Mouse (Mus musculus) C2C12 (cell line): ENCODE measurements around the gene Amtn. TPM values are rescaled to one million over a fixed set of nuclear protein-coding genes. Genes with fewer than 3 reads are reported as not detected.
"Not testable (repeated sequence)": the region's sequence is repeated elsewhere in the genome, so short reads cannot be mapped to it uniquely, and the experiment has no call there.

Source experiments
- H3K27me3 ChIP-seq: one replicate; pipeline ENCODE4 v1.6.1; 2011; ENCODE audit not compliant: control insufficient read depth, insufficient read depth, insufficient read length
- H3K36me3 ChIP-seq: one replicate; pipeline ENCODE4 v1.6.1; 2011; ENCODE audit not compliant: control insufficient read depth, insufficient read depth
- H3K4me3 ChIP-seq: one replicate; pipeline ENCODE4 v1.5.1; 2011; ENCODE audit warnings: mild to moderate bottlenecking, control low read depth; ENCODE audit not compliant: poor library complexity, insufficient read depth, severe bottlenecking
- H3K79me2 ChIP-seq: one replicate; pipeline ENCODE4 v1.6.1; 2011; ENCODE audit not compliant: control insufficient read depth, insufficient read depth
- H3K79me3 ChIP-seq: one replicate; pipeline ENCODE4 v1.6.1; 2011; ENCODE audit warnings: low read depth, control low read depth
- H3ac ChIP-seq: one replicate; pipeline ENCODE3; 2011; ENCODE audit warnings: low read depth; ENCODE audit not compliant: control insufficient read depth, insufficient read length
- CEBPB ChIP-seq: IDR thresholded peaks from one replicate; pipeline ENCODE4 v1.6.1; 2011; ENCODE audit warnings: low read depth, mild to moderate bottlenecking, control low read depth, moderate library complexity
- CTCF ChIP-seq: IDR thresholded peaks from one replicate; pipeline ENCODE4 v1.5.1; 2011; ENCODE audit not compliant: control insufficient read depth, insufficient read depth, insufficient read length
- FOSL1 ChIP-seq: IDR thresholded peaks from one replicate; pipeline ENCODE4 v1.8.0; 2011; ENCODE audit warnings: mild to moderate bottlenecking, low read length; ENCODE audit not compliant: poor library complexity, insufficient read depth, severe bottlenecking
- MAX ChIP-seq: IDR thresholded peaks from one replicate; pipeline ENCODE4 v1.6.1; 2011; ENCODE audit warnings: mild to moderate bottlenecking, control low read depth
- MYOD1 ChIP-seq: IDR thresholded peaks from one replicate; pipeline ENCODE4 v1.6.1; 2011; ENCODE audit warnings: low read depth; ENCODE audit not compliant: control insufficient read depth, insufficient read length
- MYOG ChIP-seq: IDR thresholded peaks from one replicate; pipeline ENCODE4 v1.6.1; 2011; ENCODE audit not compliant: control insufficient read depth, insufficient read length; ENCODE audit errors: extremely low read depth
- USF1 ChIP-seq: IDR thresholded peaks from one replicate; pipeline ENCODE4 v1.6.1; 2011; ENCODE audit warnings: low read depth, mild to moderate bottlenecking, control low read depth, moderate library complexity
- long read RNA-seq, 2 experiments: library from polyadenylated mRNA; unstranded; transcript quantifications; one replicate each; pipeline ENCODE4 v2.0.0; 2019 to 2020
- polyA plus RNA-seq: library from polyadenylated mRNA; unstranded; fragments of >200 nt; fragmentation: generic; extraction: Trizol; gene quantifications from one replicate; pipeline ENCODE4 v1.2.1, GENCODE M21; 2012; ENCODE audit warnings: missing spikeins

Amtn gene
- polyA plus RNA-seq = not detected
- long read RNA-seq, experiment 1 = 0 reads
- long read RNA-seq, experiment 2 = 0 reads

DNA sequence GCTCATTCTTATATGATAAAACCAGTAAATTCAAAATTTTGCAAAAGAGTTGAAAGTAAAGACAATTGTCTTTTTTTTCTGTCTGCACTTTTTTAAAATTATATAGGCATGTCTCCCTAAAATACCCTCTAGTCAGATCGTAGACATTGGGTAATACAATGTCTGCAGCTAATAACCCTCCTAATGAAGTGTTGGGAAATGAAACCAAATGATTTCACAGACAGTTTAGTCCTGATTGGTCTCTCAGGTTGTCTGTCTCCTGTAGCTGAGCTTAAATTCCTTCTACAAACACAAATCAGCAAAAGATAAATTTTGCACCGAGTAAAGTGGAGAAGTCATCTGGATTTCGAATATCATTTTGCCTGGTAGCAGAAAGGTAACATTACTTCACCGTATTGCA lies at the start of gene Amtn:
Gene Amtn, plus strand, starts transcription at position 301 of the 400 bp plus-strand sequence.
- H3K36me3 ChIP-seq = no peaks in the 10 kb centered on the region
- H3K79me2 ChIP-seq = no peaks in the 10 kb centered on the region
- no peak within 1 kb of the TSS for H3ac ChIP-seq
- no peaks in the 10 kb centered on the region for H3K79me3 ChIP-seq
- no peak within 1 kb of the TSS for H3K4me3 ChIP-seq
- no peaks in the 10 kb centered on the region for H3K27me3 ChIP-seq
- TF ChIP-seq FOSL1 (no peak), CTCF (no peak), MYOG (no peak), USF1 (no peak), MYOD1 (no peak), CEBPB (no peak), MAX (no peak)

DNA sequence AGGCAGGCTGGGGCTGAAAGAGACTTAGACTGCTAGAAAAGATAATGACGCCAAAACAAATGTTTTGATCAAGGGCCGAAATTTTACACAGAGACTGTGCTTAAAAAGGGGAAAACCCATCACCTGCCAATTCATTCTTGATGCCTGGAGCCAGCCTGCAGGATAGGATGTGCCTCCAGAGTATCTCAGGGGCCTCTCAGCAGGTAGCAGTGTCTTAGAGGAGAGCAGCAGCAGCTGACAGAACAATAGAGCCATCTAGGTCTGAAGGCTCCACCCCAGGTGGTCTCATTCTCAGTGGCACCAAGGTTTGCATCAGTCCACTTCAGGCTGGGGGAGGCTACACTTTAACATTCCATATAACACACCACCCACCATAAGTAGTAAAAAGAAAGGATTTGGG lies 27.4 kb upstream of the Amtn start:
- H3ac ChIP-seq, H3K79me2 ChIP-seq, H3K27me3 ChIP-seq, H3K79me3 ChIP-seq, H3K4me3 ChIP-seq, H3K36me3 ChIP-seq: not testable (repeated sequence)

DNA sequence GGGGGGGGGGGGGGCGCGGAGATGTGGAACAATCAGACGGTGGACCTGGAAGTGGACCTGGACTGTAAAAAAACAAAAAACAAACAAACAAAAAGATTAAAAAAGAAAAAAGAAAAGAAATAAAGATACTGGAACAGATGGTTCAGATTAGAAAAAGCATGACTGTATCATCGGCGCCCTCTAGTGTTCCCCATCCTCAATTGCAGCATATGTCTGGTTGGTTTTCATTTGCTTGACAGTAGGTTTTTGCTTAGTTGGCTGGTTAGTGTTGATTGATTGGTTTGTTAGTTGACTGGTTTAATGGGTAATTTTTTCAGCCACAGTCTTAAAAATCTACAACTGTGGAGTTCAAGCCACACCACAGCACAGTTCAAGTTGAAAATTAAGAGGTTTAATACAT lies 11.1 kb upstream of the Amtn start:
- H3K79me3 ChIP-seq = no peaks in the 10 kb centered on the region
- peak; percentile 30 for TF ChIP-seq CTCF
- no peak for TF ChIP-seq FOSL1
- TF ChIP-seq MAX = no peak
- TF ChIP-seq CEBPB = no peak
- no peak for TF ChIP-seq MYOG
- no peak for TF ChIP-seq MYOD1
- TF ChIP-seq USF1 = no peak

DNA sequence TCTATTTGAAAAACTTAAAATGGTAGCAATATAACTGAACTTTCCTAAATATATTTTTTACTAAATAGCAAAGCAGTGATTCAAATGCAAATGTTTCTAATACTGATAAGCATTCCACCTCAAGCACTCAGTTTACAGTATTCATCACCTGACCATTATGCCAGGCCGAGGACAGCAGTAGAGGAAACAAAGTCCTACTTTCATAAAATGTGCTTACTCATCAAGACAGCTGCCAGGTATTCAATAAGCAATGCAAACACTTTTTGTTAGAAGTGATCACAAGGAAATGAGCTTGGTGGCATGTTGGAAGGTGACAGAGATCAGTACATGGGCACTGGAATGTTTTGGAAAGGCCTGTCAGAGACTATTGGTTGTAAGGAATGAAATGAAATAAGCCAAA lies 9.0 kb upstream of the Amtn start:
- H3K79me2 ChIP-seq = no peaks in the 10 kb centered on the region
- H3K36me3 ChIP-seq = no peaks in the 10 kb centered on the region
- no peaks in the 10 kb centered on the region for H3K27me3 ChIP-seq
- no peak overlapping the region for H3K4me3 ChIP-seq
- TF ChIP-seq MYOG (no peak), MAX (no peak), CTCF (no peak)
- H3ac ChIP-seq = no peak overlapping the region
- H3K79me3 ChIP-seq = no peaks in the 10 kb centered on the region

More for the DNA sequence above, 11.1 kb upstream of the Amtn start:
- Histone ChIP-seq H3K79me2 (no peaks in the 10 kb centered on the region), H3ac (no peak overlapping the region), H3K4me3 (no peak overlapping the region), H3K36me3 (no peaks in the 10 kb centered on the region), H3K27me3 (no peaks in the 10 kb centered on the region)

DNA sequence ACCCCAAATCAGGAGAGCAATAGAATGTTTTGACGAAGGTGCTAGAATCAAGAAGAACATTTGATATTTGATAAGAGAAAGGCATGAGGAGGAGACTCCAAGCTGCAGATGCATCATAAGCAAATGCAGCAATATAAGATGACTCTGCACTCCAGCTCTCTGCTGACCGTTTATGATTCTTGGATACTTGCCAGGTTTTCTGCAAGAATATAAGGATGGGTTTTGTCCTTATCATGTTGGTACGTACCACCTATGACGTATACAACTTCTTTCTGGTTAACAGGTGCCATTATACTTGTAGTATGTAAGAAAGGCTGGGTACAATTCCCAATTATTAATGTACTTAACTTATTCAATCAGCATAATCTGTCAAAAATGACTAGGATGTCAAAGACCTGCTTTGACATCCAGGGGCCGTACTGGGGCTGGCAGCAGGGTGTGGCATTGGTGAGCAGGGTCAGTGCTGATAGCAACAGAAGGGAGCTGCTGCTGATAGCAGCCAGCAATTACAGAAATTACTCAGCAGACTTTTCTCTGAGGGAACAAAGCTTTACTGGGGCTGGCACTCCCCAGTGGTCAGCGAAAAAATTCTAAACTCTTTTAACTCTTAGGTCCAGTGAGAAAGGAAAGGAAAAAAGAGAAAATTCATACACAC lies 5.2 kb upstream of the Amtn start:
- H3K79me3 ChIP-seq = no peaks in the 10 kb centered on the region

DNA sequence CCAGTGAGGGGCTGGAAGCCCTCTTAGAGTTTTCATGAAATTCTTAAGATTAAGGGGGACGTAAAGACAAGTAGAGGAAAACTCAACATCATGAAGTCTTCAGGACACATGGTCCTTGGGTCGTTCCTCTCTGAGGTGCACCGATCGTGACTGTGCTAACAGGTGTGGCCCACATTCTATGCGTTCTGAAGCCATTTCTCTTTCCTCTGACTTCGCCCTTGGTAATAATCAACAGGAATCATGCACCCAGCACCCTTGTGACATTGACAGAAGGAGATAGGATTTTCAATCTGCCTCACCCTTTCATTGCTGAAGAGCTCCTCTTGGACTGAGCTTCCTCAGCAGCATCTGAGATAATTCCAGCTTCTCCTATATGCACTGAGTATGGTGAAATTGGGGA lies 3.3 kb upstream of the Amtn start:
- Histone ChIP-seq H3K27me3 (no peaks in the 10 kb centered on the region), H3K36me3 (no peaks in the 10 kb centered on the region), H3ac (no peak overlapping the region), H3K79me3 (no peaks in the 10 kb centered on the region), H3K79me2 (no peaks in the 10 kb centered on the region), H3K4me3 (no peak overlapping the region)
- TF ChIP-seq FOSL1 (no peak), MYOG (no peak), MYOD1 (no peak), CEBPB (no peak), CTCF (no peak), MAX (no peak), USF1 (no peak)

More for the DNA sequence above, 5.2 kb upstream of the Amtn start:
- H3K79me2 ChIP-seq = no peaks in the 10 kb centered on the region
- TF ChIP-seq FOSL1 = no peak
- TF ChIP-seq MAX = no peak
- no peak for TF ChIP-seq CTCF
- TF ChIP-seq CEBPB = no peak
- no peak for TF ChIP-seq MYOG
- no peak for TF ChIP-seq MYOD1
- no peak for TF ChIP-seq USF1
- H3K27me3 ChIP-seq = no peaks in the 10 kb centered on the region
- no peak overlapping the region for H3K4me3 ChIP-seq
- H3ac ChIP-seq = no peak overlapping the region
- no peaks in the 10 kb centered on the region for H3K36me3 ChIP-seq

DNA sequence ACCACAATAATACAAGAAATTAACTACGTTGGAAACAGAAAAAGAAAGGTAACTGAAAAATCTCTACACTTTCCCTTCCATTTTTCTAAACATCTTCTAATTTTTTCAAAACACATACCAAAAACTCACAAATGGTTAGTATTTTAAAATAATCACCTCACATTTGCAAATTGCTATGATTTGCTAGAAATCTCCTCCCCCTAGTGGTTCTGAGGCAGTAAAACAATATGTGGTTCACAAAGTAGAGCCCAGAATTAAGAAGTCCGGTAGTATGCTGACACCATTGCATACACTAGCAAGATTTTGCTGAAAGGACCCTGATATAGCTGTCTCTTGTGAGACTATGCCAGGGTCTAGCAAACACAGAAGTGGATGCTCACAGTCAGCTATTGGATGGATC lies 16.1 kb downstream of the Amtn start:
- not testable (repeated sequence) for H3K79me2 ChIP-seq, H3K4me3 ChIP-seq, H3K79me3 ChIP-seq, H3K36me3 ChIP-seq, H3K27me3 ChIP-seq, H3ac ChIP-seq
